Comparison of ENCODE assay signal across 1 mouse cellular context in the genomic region with DNA sequence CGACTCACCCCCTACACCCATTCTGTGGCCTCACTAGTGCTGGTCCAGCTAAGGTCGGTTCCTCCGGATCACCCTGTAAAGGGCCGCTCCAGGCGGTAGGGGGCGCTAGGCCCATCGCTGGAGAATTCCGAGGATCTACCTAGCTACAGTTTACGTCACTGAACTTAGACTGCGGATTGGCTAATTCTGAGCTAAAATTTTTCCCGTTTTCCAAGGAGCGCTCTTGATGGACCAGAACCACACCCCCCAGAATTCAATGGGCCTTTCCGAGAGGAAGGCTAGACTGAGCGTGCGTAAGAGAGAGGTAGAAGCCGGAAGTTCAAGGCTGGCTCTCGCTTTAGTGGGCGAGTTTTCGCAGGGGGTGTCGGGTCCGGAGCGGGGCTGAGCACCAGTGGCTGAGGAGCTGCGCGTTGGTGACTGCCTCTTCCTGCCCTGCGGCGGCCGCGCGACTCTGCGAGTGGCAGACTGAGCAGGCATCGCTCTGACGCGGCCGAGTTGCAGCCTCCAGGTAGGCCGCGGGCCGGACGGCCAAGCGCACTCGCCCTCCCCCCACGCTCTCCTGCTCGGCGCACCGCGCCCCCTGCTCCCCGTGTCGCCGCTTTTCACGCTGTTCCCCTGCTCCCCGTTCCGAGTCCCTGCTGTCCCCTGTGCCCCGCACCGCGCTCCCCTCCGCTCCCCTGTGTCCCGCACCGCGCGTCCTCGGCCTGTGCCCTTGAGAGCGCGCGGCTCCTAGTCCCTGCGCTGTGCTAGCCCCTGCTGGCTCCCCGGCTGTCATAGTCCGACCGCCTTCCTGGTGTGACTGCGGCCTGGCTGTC.
TF ChIP-seq lines count a peak whose summit lies in the region.

Gene Cox14 (plus strand): TSS at position 278 of the 815 bp plus-strand sequence.

TF ChIP-seq in MEL, 35 proteins besides CTCF, POLR2A, EP300 and RAD21 (continued from another document):
- TF ChIP-seq ETS1 (IDR thresholded peaks at IDR 0.05; ENCODE audit: low read depth, low read length) (peak; percentile 48; the same call in 1 of the 2 replicates), MYC (IDR thresholded peaks at IDR 0.05; ENCODE audit: low read depth, low read length) (peak; percentile 67; the same call in 1 of the 2 replicates), NRF1 (IDR thresholded peaks at IDR 0.05; ENCODE audit: insufficient read depth, low read depth, low read length, poor library complexity, severe bottlenecking) (peak; percentile 93), CHD1 (IDR thresholded peaks at IDR 0.05; ENCODE audit: low read depth, low read length) (no peak), CHD2 (IDR thresholded peaks at IDR 0.05; ENCODE audit: low read length) (peak; percentile 97)
TF ChIP-seq in MEL: peak in this region for 19.
